Mouse (Mus musculus) activated CD4-positive, CD25-positive, alpha-beta regulatory T cell, adult 4 months (primary cell): Measurements from ENCODE around the gene Gpx1. TPM values are rescaled to one million over a fixed set of nuclear protein-coding genes. Genes with fewer than 3 reads are reported as not detected.
"Not testable (repeated sequence)": the region's sequence is repeated elsewhere in the genome, so short reads cannot be mapped to it uniquely, and the experiment has no call there.

ENCODE experiments used
- ATAC-seq: one replicate; pipeline ENCODE4 v1.8.0; 2017
- polyA plus RNA-seq, 2 experiments: library from polyadenylated mRNA; unstranded; fragments of 100-300 nt; shearing (Covaris generic); gene quantifications; one replicate each; pipeline ENCODE4 v1.2.1; 2017

Gene Gpx1
- 100 to 1,000 TPM; 573 to 811 TPM for polyA plus RNA-seq

GRCm38 (mm10) chr9:108338886-108339781 is at the start of gene Gpx1:
Gene Gpx1, plus strand, starts transcription at chr9:108338903.
- ATAC-seq: peak; percentile 95

GRCm38 (mm10) chr9:108289347-108289746 is 49.4 kb upstream of the Gpx1 start:
- no peak for ATAC-seq

- ATAC-seq: peak; percentile 100
Measured at GRCm38 (mm10) chr9:108290016-108290750, 48.5 kb upstream of the Gpx1 start, which contains the start of gene Nicn1. Gene Nicn1, plus strand, starts transcription at chr9:108290429.

GRCm38 (mm10) chr9:108290773-108291172 is 47.9 kb upstream of the Gpx1 start:
- no peak for ATAC-seq

- no peak for ATAC-seq
Measured at GRCm38 (mm10) chr9:108296453-108297355, 42.0 kb upstream of the Gpx1 start, which contains the start of gene Amt. Gene Amt, plus strand, starts transcription at chr9:108296853.

- ATAC-seq: no peak
Measured at GRCm38 (mm10) chr9:108301853-108302252, 36.9 kb upstream of the Gpx1 start.

GRCm38 (mm10) chr9:108304716-108305115 is 34.0 kb upstream of the Gpx1 start:
- no peak for ATAC-seq

GRCm38 (mm10) chr9:108305170-108305569 is 33.5 kb upstream of the Gpx1 start:
- no peak for ATAC-seq

GRCm38 (mm10) chr9:108305629-108306520 is 32.8 kb upstream of the Gpx1 start, which contains the start of the genes Rhoa and Tcta:
Gene Rhoa, plus strand, starts transcription at chr9:108306129.
Gene Tcta, minus strand, starts transcription at chr9:108306160.
- peak; percentile 95 for ATAC-seq

GRCm38 (mm10) chr9:108306571-108306980 is 32.1 kb upstream of the Gpx1 start:
- peak; percentile 53 for ATAC-seq

GRCm38 (mm10) chr9:108307021-108307807 is 31.5 kb upstream of the Gpx1 start:
- ATAC-seq: no peak

GRCm38 (mm10) chr9:108308141-108308540 is 30.6 kb upstream of the Gpx1 start:
- ATAC-seq: no peak

- ATAC-seq: no peak
Measured at GRCm38 (mm10) chr9:108317572-108317971, 21.1 kb upstream of the Gpx1 start.

- no peak for ATAC-seq
Measured at GRCm38 (mm10) chr9:108318462-108318861, 20.2 kb upstream of the Gpx1 start.

GRCm38 (mm10) chr9:108322054-108322453 is 16.6 kb upstream of the Gpx1 start:
- not testable (repeated sequence) for ATAC-seq

- ATAC-seq: no peak
Measured at GRCm38 (mm10) chr9:108324784-108325183, 13.9 kb upstream of the Gpx1 start.

GRCm38 (mm10) chr9:108325811-108326210 is 12.9 kb upstream of the Gpx1 start:
- ATAC-seq: no peak

- no peak for ATAC-seq
Measured at GRCm38 (mm10) chr9:108337848-108338550, 704 bp upstream of the Gpx1 start.

GRCm38 (mm10) chr9:108338551-108338885 is 185 bp upstream of the Gpx1 start:
- ATAC-seq: no peak

GRCm38 (mm10) chr9:108339886-108340257 is 1.2 kb downstream of the Gpx1 start:
- no peak for ATAC-seq
